Mouse (Mus musculus) embryonic fibroblast, embryonic 13.5 days (primary cell): Measurements from ENCODE around the gene Gpx5.

Experiments used
- CTCF ChIP-seq: IDR thresholded peaks from 2 replicates; pipeline ENCODE4 v1.5.1; 2011; ENCODE audit warnings: mild to moderate bottlenecking, control low read depth, low read length, moderate library complexity, borderline replicate concordance; ENCODE audit not compliant: insufficient read depth
- POLR2A ChIP-seq: IDR thresholded peaks from 2 replicates; pipeline ENCODE4 v1.6.1; 2011; ENCODE audit warnings: low read depth, mild to moderate bottlenecking, control low read depth, low read length, moderate library complexity

- TF ChIP-seq POLR2A, result no peak
- no peak for TF ChIP-seq CTCF
These were observed 29.6 kb downstream of the Gpx5 start for GRCm38 (mm10) chr13:21262787-21263461.
